Mouse (Mus musculus) ES-Bruce4 (cell line): ENCODE results near the gene Frmd5.

ENCODE experiments used
- CTCF ChIP-seq: IDR thresholded peaks from one replicate; pipeline ENCODE4 v1.8.1; 2011; ENCODE audit warnings: low read depth, low read length
- EP300 ChIP-seq: IDR thresholded peaks from 2 replicates; pipeline ENCODE4 v1.6.1; 2011; ENCODE audit warnings: low read depth, low read length; ENCODE audit not compliant: insufficient read depth
- POLR2A ChIP-seq: IDR thresholded peaks from one replicate; pipeline ENCODE4 v1.8.1; 2011; ENCODE audit warnings: low read length; ENCODE audit not compliant: insufficient read depth

GRCm38 (mm10) chr2:121549630-121550029 is 257.3 kb downstream of the Frmd5 start:
- TF ChIP-seq CTCF: no peak
- TF ChIP-seq POLR2A: no peak
- no peak for TF ChIP-seq EP300
